Mouse (Mus musculus) cerebellum, postnatal 36 days (tissue): ENCODE results near the gene Cyfip2.
"Not testable (repeated sequence)": the region's sequence is repeated elsewhere in the genome, so short reads cannot be mapped to it uniquely, and the experiment has no call there.

Experiments used
- DNase-seq, 2 experiments: peaks; one replicate each; pipeline ENCODE4 v3.0.0; 2021 to 2022; ENCODE audit warnings: mixed read lengths in 2 of 2

Gene Cyfip2

DNA sequence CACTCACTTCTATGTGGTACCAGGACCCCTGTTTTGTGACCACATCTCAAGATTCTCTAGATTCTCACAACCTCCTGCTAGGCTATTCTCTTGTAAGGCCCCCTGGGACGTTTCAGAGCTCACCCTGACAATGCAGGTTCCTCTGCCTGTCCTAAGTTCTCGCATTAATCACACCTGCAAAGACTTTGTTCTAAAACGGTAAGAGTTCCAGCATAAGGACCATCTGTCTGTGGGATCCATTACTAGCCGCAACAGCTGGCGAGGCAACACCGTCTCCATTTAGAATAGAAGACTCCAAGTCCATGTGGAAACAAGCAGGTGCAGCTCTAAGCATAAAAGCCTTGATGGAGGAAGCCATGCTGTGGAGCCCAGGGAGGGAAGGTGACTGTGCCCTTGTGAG lies 82.5 kb downstream of the Cyfip2 start:
- DNase-seq = no peak

DNA sequence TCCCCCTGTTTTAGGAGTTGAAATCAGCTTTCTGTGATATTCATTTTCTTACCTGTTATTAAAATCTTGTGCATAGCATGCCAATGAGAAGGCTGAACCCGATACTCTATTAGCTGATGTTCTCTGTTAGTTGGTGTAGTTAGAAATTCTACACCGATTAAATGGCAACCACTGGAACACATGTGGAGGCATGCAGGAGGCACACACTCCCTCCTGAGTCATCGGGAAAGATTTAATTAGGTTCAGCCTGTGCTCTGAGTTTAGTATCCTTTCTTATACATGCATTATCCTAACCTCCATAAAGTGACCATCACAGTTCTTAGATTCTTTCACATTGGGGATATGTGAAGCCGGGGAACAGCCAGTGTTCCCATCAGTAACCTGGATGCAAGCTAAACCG lies 87.3 kb downstream of the Cyfip2 start:
- no peak for DNase-seq

DNA sequence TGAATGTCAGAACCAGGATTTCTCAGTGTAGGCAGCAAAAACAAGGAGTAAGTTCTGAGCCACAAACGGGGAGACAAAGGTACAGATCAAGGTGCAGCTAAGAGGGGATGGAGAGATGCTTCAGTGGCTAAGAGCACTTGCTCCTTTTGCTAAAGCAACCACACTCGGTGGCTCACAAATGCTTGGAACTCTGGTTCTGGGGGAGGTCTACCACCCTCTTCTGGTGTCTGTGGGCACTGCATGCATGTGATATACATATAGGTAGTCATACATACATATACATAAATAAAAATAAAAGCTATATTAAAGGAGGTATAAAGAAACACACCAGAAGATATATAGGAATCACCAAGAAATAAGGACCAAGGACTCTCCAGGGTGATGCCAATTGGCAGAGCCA lies 89.1 kb downstream of the Cyfip2 start:
- DNase-seq = no peak

DNA sequence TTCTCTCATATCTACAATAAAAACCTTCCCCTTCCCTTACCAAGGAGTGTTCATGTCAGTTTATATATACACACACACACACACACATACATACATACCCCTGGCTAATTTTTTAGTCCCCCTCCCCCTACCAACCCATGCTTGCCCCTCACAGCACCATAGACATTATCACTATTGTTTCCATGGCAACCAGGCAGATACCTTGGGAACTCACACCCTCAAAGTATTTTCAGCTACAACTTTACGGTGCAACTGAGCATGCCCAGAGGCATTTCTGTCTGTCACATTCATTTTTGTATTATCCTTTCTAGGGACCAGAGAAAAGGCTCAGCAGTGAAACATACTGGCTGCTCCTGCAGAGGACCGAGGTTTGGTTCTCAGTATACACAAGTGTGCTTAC lies 92.4 kb downstream of the Cyfip2 start:
- DNase-seq = no peak

DNA sequence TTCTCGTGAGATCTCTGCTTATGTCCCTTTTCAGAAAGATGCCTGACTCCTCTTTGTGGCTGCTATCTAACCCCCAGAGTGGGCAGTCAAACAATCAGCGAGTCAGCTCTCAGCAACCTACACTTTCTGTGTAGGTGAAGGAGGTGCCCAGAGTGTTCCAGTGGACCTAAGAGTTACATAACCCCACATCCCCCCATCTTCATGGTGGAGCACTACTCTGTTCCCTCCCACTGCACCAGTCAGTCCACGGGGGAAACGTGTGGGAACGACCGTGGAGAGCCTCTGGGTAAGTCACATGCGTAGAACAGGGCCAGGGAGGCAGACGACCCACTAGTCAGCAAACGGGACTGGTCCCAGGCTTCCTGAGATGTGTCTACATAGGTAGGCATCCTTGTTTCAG lies 93.3 kb downstream of the Cyfip2 start:
- DNase-seq = no peak

DNA sequence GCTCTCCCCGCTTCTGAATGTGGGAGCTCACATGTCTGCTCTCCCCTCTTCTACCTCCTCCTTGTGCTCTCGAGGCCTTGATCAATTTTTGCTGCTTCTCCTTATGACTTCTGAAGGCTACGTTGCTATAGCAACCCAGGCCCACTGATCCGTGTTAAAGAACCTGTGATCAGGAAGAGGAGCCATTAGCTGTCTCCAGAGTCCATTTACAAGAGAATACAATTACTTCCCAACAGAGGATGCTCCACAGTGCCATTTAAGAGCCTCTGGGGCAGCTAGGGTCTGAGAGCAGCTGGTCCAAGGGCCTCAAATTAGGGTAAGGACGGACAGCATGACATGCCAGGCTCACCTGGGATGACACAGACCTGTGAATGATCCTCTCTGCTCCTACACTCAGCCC lies 94.1 kb downstream of the Cyfip2 start:
- no peak for DNase-seq

DNA sequence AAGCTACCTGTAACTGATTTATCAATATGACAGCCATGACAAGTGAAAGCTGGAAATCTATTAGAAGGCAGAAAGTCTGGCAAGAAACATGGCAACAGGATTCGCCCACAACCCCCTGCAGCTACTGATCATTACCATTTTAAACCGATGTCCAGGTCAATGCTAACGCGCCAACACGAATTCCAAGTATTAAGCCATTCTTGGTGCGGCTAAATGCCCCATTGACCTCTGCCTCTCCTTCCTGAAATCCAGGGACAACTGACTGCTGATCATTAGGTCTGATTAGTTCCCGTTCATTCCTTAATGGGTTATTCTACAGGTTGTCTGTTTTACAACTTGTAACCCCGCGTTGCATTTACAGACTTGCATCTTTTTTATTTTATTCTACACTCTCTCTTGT lies 95.0 kb downstream of the Cyfip2 start:
- DNase-seq = no peak

DNA sequence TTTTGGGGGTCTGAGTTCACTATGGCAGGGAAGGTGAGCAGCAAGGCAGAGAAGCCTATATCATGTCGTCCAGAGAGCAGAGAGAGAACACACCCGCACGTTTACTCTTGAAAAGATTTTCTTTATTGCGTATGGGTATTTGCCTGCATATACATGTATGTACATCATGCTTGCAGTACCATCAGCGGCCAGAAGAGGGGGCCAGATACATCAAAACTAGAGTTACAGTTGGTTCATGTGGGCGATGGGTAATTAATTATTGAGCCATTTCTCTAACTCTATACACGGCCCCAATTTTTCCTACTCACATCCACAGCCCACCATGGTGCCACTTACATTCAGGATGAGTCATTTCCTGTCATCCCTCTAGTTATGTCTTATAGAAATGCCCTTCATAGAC lies 96.0 kb downstream of the Cyfip2 start:
- DNase-seq = peak; percentile 42 to 50

DNA sequence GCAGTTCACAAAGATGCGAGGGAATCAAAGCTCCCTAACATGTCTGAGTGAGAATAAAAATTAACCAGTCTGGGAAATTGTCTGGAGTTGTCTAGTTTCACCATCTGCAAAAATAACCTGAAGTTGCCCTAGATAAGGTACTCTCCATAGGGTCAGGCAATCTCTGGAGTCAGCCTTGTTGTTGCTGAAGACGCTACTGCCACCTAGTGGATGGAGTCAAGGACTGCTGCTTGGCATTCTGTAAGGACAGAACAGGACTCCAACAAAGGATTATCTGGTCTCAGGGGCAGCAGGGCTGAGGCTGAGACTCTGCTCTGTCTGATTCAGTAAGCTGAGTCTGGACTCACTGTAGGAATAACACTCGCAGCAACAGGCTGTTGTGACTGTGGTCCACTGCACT lies 97.3 kb downstream of the Cyfip2 start:
- peak; percentile 59 to 68 for DNase-seq

DNA sequence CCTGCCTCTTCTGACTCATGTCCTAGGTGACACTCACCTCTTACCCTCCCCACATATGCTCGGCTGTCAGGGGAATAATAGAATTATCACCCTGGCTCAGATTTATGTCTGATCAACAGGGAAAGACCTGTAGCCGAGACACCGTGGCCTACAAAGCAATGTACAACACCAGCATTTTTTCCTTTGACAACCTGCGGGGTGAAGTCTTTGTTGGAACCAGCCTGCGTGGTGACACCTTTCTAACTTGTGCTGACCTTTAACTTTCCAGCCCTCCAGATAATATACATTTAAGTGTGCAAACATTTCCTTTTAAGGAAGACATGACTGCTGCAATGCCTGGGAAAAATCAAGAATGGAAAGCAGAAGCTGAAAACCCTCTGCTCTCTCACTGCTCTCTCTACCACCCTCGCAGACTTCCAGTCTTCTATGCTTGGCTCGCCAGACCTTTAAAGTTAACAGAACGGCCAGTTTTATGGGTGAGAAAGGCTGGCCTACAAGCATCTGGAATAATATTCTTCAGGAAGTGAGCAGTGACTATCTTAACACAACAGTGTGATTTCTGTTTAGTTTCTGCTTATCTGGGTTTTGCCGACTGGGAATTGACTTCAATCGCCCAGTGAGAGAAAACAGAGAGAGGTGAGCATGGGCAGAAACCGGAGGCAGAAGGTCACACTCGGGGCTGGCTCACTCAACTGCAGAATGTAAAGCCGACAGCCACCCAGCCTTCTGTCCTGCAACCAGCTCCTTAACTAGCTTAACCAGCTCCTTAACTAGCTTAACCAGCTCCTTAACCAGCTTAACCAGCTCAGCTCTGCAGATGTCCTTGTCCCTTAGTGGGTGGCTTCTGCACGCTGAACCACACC lies 98.1 kb downstream of the Cyfip2 start:
- no peak for DNase-seq

DNA sequence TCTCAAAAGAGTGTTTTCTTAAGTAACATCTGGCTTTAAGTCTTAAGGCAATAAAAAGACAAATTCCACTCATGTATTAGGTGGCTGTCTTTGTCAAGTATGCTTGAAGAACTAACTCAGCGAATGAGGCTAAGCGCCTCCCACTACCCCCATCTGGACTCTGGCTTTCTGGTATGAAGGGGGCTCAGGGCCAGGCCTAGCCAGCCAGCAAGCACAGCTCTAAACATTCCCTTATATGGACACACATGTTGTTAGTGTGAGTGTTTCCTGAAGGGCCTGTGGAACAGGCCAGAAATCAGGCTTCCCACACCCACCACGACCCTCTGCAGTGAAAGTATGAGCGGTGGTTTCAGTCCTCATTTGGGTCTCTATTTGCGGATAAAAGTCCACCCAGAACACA lies 98.8 kb downstream of the Cyfip2 start:
- no peak for DNase-seq

DNA sequence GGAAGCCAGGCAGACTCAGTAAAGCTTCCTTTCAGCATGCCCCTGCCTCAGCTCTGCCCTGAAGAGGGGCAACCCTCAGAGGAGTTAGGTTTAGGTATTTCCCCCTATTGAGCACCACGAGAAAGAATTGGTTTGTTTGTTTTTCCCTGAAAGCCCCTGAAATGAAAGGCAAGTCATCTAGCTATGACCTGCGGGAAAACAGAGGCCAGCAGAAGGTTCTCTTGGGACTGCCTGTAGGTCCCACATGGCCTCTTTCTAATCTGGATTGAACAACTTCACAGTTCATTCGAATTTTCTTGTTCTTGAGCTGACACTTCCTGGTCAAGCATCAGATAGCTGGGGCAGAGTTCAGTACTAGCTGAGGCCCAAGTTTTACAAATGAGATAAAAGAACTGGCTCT lies 100.8 kb downstream of the Cyfip2 start:
- DNase-seq = no peak

DNA sequence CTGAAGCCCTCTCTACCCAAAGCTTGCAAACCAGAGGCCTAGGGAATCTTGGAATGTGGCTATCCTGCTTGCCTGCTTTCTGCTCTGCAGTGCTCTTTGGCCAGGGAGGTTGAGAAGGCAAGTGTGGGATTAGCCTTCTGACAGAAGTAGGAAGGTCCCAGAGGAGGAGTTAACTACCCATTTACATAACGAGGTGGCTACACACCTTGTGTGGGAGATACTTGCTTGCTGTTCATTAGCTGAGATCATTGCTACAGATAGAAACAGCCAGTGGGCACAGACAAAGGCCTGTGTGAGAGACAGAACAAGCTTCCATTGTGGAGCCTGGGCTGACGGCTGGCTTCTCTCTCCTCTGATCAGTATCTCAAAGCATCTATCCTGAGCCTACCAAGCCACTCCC lies 102.8 kb downstream of the Cyfip2 start:
- no peak for DNase-seq

DNA sequence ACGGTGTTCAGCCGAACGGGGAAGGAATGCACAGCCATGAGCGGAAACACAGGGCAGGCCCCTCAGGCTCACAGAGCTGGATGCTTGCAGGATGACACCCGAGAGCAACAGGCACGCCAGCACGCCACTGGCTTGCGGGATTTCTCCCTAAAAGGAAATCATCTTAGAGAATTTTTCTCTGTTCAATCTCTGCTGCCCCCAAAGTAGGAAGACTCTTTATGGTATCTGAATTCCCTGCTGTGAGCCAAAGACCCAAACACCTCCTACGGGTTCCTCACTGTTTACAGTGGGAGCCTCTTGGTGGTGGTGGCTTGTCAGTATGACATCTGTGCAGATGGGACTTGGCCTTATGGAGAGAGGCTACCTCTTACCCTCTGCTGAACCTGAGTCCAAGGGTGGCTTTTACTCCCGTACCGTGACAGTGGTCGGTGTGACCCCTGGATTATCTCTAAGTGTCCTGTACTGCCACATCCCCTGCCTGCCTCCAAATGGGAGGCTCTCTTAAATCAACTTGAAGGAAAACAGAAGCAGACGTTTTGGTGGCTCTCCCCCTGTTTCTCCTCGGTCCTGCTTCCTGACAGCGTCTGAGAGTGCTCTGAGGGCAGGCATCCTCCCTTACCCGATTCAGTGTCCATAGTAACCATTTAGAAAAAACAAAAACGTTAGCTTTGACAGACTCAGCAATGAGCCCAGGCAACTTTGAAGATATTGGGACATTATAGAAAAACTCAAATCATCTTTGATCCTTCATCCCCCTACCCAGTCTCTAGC lies 106.8 kb downstream of the Cyfip2 start:
- no peak for DNase-seq

DNA sequence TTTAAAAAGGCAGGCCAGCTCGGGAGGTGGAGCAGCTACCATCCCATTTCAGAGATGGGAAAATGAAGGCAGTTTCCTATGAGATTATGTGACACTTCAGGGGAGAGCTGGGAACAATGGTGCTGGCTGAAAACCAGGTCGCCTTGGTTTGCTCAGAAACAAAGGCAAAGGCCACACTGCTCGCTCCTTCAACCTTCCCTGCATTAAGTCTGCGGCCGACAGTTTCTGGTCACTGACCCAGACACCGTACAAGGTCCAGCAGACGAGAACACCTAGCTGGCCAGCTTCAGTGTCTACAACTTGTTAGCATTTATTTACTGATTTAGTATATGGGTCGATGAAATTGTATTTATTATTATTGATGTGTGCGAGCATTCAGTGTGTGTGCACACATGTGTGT lies 107.8 kb downstream of the Cyfip2 start:
- DNase-seq = no peak

DNA sequence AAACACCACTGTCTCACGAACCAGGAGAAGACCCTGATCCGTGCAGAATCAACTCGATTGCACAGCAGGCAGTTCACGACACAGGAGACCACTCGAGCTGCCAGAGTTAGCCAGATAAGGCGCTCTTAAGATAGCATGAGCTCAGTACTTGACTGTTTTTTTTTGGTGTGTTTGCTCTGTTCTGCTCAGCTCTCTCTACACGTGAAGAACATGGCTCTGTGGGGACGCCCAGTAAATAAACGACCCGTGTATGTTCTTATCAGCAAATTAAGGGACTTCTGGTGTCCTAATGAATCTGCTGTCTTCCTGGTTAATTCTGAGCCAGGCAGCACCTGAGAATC lies 110.1 kb downstream of the Cyfip2 start:
- no peak for DNase-seq

DNA sequence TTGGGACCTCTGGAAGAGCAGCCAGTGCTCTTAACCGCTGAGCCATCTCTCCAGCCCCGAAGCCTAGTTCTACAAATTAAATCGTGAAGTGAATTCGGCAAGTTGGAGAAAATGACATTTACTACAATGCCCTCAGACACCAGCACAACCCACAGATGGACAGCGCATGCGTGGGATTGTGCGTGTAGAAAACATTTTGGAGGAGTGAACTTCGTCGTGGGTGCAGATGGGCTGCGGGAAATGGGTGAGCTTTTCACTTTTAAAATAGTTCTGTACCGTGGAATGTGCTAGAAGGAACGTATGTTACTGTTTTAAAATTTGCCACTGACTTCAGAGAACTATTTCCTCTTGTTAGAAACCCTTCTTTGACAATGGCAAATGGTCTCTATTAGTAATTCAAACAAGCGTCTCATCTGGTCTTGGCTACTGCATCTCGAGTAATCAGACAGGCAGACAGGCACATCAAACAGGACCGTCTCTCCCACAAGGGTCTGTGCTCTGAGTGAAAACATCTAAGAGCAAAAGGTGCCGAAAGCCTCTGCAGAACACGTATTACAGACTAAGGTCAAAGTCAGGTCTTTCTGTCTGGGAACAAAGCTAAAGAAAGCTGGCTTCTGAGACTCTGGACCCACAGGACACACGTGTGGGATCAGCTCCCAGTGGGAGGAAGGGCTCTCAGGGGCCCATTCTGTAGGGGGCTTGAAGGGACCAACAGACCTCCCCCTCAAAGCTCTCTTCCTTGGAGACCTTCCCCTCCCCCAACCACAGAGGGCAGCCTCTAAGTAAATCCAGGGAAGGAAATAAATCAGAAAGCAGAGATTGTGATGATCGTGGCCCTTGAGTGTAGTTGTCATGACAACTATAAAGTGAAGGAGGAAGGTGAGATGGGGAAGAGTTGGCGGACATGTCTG lies 110.8 kb downstream of the Cyfip2 start:
- no peak for DNase-seq

DNA sequence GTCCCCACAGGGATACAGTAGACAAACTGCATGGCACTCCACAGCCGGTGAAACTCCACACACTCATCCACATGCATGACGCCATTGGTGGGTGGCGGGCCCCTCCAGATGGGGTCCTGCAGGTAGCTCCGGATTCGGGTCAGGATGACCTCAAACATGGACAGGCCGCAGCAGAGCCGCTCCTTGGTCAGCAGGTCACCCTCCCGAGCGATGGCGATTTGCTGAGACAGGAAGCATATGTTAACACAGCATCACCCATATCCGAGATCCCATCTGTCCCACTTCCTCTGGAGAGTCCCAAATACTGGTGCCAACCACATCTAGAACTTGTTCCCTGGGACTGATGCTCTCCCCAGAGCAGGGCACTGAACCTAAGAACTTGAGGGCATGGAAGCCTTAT lies 112.0 kb downstream of the Cyfip2 start:
- peak; percentile 35 to 37 for DNase-seq

DNA sequence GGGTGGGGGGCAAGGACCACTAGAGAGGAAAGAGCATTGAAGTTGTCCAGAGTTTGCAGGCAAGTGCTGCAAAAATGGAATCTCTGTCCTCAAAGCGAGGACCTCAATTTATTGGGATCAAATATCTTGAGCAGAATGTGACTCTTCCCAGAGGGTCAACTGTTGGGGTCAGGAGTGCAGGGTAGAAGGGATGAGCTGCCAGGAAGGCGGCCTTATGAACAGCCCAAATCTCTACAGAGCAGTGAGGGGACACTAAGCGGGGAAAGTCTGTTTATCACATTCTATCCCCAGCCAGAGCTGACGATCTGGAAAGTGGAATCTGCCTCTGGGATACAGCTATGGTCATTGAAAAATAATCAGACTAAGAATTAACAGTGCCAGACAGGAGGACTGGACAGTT lies 118.5 kb downstream of the Cyfip2 start:
- no peak for DNase-seq

DNA sequence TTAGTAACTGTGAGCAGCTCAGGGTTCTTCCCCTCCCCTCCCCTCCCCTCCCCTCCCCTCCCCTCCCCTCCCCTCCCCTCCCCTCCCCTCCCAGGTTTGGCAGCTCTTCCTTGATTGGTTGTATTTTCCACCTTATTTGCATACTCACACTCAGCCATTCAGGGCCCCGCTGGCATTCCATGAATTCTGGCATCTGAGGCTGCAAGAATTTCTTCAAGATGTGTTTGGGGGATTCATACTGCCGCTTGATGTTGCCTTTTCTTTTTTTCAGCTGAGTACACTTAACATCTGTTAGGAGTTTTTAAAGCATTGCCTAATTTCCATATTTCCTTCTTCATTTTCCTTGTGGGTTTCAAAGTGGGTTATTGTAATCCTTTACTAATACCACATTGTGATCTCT lies 124.4 kb downstream of the Cyfip2 start:
- no peak for DNase-seq

DNA sequence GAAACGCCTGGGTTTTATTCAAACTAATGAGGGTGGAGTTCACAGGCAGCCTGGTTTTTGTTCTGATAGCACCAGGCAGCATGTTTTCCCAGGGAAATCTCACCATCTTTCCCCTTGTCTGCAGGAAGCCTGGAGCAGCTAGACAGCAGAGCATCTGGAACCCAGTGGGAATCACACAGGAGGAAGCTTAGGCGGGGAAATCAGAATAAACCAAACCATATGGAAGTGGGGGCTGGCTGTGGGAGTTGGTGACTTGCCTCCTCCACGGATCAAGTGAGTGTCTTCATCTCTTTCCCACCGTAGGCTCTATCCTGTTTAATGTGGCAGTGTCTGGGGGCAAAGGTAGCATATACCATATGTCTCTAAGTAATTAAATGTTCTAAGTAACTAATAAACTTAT lies 127.2 kb downstream of the Cyfip2 start:
- DNase-seq = peak; percentile 19 to 28

DNA sequence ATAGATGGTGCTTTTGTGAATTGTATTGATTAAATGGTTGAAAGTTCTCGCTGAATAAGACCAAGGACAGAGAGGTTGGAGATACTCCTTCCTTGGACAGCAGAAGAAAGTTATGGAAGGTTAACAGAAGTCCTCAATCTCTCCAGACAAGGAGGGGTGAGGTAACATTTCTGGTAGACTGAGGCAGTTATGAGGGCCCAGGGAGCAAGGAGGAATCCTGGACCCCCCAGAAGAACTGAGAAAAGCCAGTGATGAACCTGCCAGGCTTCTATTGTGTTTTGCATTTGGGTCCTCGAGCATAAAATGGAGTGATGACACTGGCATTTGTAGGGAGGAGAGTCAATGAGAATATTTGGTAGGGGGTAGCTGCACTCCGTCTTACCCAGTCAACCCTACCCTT lies 127.7 kb downstream of the Cyfip2 start:
- no peak for DNase-seq

DNA sequence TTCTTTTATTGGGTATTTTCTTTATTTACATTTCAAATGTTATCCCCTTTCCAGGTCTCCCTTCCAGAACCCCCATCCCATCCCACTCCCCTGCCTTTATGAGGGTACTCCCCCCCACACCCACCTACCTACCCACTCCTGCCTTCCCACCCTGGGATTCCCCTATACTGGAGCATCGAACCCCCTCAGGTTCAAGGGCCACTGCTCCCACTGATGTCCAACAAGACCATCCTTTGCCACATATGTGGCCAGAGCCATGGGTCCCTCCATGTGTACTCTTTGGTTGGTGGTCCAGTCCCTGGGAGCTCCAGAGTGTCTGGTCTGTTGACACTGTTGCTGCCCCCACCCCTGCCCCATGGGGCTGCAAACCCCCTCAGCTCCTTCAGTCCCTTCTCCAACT lies 130.6 kb downstream of the Cyfip2 start:
- DNase-seq = not testable (repeated sequence)
